Mouse (Mus musculus) small intestine, adult 2 months (tissue): Measurements from ENCODE around the gene Pcp2.
"Not testable (repeated sequence)": the region's sequence is repeated elsewhere in the genome, so short reads cannot be mapped to it uniquely, and the experiment has no call there.

Experiments
- CTCF ChIP-seq: fragments of 200-500 bp; IDR thresholded peaks from 2 replicates; pipeline ENCODE4 v1.5.1; 2012; ENCODE audit warnings: low read depth, mild to moderate bottlenecking, control low read depth, inconsistent platforms, low read length, moderate library complexity, mixed read lengths; ENCODE audit not compliant: insufficient replicate concordance, insufficient read length; ENCODE audit errors: extremely low read depth
- POLR2A ChIP-seq: fragments of 200-500 bp; IDR thresholded peaks from 2 replicates; pipeline ENCODE4 v1.6.1; 2012; ENCODE audit warnings: low read depth, mild to moderate bottlenecking, control low read depth, inconsistent platforms, low read length, moderate library complexity

GRCm38 (mm10) chr8:3581961-3582360 lies 43.4 kb downstream of the Pcp2 start:
- not testable (repeated sequence) for TF ChIP-seq CTCF, POLR2A
